Mouse (Mus musculus): ENCODE data around the gene Krtcap2.
"Not testable (repeated sequence)": the region's sequence is repeated elsewhere in the genome, so short reads cannot be mapped to it uniquely, and the experiment has no call there.

The Krtcap2 gene

DNA sequence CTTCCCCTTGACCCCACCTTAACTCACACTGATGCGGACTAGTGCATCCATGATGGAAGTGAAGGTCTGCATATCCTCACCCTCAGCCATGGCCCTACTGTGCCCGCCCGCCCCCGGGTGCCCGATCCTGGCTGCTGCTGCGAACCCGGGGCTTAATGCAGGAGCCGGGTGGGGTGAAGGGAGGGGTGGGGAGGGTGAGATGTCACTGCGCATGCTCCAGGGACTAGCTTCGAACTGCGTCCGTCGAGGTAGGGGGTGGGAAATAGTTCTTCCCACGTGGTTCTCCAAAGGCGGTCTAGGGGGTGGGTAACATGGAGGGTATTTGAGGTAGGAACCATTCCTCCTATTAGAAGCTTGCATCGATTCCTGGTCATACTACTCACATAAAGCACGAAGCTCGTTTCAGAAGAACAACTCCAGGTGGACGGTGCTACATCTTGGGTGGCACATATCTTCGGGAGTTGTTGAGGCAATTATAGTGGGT is at the start of gene Krtcap2:
Gene Krtcap2, plus strand, starts transcription at position 279 of the 484 bp plus-strand sequence.
- DNase-seq (ENCODE audit: low spot score) = no peak

DNA sequence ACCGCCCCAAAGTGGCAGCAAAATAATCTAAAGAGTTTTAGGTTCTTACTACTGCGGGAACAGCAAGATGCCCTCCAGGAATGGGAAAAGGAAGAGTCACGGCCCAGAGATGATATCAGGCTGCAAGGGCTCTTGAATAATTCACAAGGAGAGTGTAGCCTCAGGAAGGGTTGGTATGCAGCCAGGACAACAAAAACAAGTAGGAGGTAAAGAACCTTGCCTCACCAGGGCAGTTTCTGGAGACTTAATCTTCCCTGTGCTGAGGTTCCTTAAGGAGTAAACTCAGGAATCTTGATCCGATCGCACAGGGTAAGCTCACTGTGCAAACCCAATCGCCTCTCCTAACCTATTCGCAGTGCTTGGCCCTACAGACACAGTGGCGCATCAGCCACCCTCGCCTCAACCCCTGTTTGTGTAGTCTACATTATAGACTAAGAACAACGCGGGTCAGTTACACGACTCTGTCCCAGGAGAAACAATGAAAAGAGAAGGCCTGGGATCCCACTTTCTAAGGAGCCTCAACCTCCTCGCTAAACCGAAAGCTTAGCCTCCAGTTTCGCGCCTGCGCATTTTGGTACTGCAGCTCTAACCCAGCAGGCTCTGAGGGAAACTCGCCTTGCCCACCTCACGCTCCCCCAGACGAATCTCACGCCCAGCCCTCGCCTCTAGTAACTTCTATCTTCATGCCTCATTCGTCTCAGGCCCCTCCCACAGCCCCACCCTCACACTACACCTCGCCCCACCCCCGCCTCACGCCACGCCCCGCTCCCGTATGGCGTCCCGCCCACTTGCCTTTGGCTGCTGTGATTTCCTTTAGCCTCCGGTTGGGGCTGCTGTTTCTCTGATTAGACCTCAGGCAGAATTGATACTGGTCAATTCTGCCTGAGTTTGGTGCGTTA is 49.5 kb upstream of the Krtcap2 start:
- peak; percentile 76 for DNase-seq (ENCODE audit: low spot score)

DNA sequence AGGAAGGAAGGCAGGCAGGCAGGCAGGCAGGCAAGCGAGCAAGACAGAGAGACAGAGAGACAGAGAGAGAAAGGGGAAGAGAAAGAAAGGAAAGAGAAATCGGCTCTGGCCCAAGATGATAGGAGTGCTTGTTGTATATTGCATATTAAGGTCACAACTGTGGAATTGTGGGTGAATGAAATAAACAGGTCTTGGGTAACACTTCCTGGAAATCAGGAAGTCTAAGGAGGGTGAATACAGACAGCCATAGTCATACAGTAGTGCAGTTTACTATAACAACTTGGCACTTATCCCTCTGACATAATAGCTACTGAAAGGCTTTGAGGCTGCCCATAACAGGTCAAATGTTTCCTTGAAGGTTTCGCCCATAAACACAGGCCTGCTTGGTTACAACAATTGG is 45.9 kb upstream of the Krtcap2 start:
- DNase-seq (ENCODE audit: low spot score) = no peak

DNA sequence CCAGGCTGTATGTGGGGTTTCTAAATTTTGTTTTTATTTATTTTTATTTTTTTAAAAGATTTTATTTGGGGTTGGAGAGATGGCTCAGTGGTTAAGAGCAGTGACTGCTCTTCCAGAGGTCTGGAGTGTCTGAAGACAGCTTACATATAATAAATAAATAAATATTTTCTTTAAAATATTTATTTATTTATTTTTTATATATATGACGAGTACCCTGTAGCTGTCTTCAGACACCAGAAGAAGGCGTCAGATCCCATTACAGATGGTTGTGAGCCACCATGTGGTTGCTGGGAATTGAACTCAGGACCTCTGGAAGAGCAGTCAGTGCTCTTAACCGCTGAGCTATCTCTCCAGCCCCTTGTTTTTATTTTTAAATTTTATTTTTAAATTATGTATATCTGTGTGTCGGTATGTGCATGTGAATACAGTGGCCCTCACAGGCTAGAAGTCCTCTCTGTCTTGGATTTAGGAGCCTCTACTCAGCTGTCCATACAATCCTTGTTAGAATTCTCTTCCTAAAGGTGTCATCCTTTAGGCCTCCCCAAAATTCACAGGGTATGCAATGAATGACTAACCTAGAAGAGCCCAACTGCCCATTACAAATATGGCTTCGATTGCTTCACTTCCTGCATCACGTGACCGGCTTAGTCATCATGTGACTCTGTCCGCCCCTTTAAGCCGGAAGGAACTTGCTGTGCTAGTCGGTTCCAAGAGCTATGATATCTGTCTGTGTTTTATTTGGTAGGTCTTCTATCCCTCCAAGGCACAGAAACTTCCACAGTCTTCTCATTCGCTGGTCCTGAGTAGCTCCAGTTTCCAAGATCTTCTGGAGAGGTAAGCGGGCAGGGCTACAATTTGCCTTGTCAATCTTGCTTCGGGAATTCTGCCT is 43.3 kb upstream of the Krtcap2 start, which contains the start of gene Gba:
Gene Gba, plus strand, starts transcription at position 676 of the 889 bp plus-strand sequence.
- DNase-seq (ENCODE audit: low spot score) = peak; percentile 82

DNA sequence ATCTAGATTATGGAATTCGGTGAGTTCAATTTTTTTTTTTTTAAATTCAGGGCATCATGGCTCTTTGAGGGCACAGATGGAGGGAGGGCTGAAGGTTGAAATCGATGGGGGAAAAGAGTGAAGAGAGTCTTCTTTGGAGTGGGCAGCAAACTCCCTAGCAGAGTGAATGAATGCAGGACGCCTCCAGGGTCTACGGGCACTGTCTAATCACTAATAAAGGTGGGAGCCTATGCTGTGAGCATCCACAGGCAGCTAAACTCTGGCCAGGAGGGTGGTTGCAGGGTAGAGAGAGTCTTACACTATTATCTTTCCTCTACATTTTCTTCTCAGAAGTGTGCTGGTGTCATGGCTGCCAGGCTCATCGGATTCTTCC is 42.6 kb upstream of the Krtcap2 start:
- DNase-seq (ENCODE audit: low spot score) = no peak

DNA sequence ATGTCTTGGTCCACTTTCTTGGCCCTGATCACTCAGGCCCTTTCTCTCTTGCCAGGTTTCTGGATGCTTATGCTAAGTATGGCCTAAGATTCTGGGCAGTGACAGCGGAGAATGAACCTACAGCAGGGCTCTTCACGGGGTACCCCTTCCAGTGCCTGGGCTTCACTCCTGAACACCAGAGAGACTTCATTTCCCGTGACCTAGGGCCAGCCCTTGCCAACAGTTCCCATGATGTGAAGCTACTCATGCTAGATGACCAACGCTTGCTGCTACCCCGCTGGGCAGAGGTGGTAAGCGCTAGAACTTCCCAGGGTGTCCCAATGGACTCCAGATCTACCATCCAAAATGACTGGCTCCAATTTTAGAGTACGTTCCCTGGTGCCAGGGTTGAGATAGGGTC is 39.7 kb upstream of the Krtcap2 start:
- DNase-seq (ENCODE audit: low spot score) = no peak

DNA sequence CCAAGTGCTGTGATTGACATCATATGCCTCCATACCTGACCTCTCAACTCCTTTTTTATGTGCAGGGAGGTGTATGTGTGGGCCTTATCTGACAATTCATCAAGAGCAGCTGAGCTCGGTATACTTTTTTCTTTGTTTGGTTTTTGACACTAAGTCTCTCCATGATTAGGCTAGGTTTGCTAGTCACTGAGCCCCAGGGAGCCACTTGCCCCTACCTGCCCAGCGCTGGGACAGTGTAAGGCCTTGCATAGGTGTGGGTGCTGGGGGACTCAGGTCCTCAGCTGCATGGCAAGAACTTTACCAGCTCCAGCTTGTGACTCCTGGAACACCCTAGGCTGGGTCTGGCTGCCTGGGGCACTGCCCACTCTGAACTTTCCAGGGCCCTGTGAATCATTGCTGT is 39.1 kb upstream of the Krtcap2 start:
- no peak for DNase-seq (ENCODE audit: low spot score)

DNA sequence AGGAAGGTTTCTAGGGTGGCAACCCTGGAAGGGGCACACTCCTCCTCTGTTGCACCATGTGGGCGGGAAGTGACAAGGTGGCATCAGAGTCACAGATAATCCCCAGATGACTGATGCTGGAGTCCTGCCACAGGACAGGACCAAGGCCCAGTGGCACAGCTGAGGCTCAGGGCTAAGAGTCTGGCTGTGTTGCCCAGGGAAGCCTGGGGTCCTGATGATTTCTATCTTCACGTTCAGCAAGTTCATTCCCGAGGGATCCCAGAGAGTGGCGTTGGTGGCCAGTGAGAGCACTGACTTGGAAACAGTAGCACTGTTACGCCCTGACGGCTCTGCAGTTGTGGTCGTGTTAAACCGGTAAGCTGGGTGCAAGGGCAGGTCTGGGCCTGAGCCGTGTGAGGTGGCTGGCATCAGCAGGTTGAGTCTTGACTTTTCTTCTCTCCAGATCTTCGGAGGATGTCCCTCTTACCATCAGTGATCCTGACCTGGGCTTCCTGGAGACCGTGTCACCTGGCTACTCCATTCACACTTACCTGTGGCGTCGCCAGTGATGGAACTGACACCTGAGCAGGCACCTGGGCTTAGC is 37.6 kb upstream of the Krtcap2 start:
- DNase-seq (ENCODE audit: low spot score) = no peak

DNA sequence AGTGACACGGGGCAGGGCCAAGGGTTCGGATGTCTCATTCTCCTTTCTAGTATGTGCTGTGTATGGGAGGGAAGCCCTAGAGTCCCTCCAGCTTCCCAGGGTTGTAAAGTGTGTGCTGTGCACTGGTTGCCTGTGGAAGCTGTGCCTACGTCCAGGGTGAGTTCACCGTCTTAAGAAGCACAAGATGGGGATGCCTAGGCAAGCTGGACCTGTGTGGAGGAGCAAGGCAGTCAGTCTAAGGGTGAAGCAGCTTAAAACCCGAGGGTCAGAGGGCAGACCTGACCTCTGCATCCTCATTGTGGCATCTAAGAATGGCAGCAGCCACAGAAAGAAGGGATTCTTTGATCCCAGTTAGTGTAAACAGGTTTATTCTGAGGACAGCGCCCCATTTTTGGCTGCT is 37.0 kb upstream of the Krtcap2 start:
- no peak for DNase-seq (ENCODE audit: low spot score)

DNA sequence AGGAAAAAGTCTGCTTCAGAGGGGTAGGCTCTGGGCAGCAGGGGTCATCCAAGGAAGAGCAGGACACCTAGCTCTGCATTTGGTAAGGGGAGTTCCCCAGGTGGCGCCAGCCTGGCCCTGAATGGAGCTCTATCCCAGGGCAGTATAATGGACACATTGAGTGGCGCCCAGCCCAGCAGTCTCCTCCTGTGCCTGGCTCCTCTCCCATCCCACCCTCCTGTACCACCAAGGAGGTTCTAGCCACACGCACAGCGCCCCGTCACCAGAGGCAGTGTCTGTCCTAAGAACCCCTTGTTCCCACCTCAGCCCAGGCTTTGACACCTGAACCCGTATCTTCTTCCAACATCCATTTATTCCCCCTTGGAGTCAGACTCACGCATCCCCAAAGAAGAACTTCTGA is 36.0 kb upstream of the Krtcap2 start:
- no peak for DNase-seq (ENCODE audit: low spot score)

DNA sequence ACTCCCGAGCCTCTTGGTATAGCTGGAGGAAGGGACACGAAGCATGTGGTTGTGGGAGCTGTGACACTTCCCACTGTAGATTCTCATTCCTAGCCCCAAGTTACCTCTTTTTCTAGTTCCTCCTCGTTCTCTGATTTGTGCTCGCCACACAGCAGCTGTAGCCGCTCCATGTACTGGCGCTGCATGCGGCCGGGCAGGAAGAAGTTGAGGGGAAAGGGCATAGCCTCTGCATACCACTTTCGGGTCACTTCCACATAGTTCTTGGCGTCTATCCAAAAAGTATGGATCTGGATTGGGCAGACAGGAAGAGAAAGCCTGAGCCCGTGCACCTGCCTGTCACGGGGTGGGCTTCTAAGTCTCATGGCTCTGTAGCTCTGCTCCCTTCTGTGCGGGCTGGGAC is 35.6 kb upstream of the Krtcap2 start:
- no peak for DNase-seq (ENCODE audit: low spot score)

DNA sequence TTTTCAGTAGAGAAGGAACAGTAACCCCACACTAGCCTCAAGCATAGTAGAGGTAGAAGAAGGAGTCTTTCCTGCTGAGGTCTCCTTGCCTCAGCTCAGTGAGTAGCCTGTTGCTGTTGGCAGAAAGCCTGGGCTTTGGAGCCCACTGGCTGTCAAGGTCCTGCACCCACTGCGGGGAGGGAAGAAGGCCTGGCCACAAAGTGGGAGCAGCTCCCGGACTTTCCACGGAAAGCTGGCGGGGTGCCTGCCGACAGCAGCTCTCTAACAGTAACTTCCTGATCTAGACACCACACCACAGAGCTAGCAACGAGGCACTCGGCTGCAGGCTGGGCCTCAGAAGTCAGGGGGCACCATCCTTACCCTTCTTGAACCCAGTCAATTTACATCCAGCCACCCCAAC is 35.0 kb upstream of the Krtcap2 start:
- DNase-seq (ENCODE audit: low spot score) = no peak

DNA sequence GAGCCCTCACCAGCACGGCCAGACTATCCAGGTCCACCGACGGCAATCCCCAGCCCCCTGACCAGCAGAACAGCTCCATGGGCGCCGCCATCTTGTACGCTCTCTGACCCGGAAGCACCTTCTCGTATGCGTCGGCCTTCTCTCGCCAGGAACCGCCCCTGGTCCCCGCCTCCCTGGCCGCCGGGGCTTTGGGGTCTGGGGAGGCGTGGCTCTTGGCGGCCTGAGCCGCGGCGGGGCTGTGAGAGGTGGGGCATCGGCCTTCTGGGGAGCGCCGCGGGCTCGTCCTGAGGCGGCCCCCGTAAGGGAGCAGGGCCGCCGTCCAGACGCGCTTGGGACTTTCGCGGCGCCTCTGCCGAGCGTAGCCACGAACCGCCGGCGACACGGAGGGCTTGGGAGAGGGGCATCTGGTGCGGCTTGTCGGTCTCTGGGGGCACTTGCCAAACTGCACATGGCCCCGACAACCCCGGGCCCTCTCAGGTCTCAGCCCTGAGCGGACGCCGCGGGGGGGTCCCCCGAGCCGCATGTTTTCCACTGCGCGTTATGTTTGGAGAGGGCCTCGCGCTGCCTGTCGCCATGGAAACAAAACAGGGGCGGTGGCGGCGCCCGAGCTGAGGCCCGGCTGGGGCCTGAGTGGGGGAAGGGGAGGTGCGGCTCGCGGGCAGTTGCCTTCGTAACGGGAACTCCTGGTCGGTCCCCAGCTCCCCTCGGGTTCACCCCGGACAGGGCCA is 31.8 kb upstream of the Krtcap2 start:
- peak; percentile 90 for DNase-seq (ENCODE audit: low spot score)

DNA sequence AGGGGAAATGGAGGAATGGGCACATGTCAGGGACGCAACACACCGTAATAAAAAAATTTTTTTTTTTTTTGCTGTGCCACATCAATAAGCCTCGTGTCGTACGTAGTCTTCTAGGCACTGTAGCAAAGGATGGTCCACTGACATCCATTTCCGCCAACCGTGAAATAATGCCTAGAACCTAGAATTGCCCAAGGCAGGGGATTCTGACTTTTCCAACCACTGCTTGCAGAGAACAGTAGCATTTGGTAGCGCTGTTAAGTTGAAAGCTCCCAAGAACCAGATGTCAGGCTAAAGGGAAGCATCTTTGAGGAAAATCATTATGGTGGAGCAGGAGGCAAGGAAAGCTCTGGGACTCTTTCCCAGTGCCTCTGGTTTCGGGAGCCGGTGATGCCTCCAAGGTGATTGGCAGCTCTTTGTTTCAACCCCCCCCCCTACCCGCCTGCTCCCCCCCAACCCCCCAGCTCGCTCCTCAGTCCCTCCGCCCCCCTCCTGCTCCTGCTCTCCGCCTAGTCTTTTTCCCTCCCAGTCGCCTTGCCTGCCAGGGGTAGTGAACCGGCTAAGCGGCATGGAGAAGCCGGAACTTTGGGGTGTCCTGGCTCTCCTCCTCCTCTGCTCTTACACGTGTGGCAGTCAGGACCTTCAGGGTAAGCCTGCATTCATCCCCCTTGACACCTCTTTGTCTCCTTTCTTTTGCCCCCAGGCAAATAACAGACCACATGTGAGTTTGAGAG is 30.9 kb upstream of the Krtcap2 start, which contains the start of gene Thbs3:
Gene Thbs3, plus strand, starts transcription at position 500 of the 731 bp plus-strand sequence.
- no peak for DNase-seq (ENCODE audit: low spot score)

DNA sequence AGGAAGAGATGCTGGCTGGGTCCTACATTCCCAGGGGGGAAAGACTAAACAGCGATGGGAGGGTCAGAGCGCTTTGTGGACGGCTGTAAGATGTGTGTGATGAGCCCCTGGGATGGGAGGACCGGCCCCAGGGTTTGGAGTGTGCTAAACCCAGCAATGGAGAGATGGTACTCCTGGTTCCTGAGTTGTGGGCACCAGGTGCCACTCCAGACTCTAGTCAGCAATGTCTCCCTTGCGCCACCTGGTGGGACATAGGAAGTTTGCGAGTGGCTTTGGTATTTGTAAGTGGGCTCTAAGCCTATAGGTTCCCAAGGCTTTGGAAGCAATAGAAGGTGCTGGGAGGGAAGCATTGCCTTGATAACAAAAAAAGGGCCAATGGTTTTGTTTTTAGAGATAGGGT is 29.9 kb upstream of the Krtcap2 start:
- peak; percentile 76 for DNase-seq (ENCODE audit: low spot score)

DNA sequence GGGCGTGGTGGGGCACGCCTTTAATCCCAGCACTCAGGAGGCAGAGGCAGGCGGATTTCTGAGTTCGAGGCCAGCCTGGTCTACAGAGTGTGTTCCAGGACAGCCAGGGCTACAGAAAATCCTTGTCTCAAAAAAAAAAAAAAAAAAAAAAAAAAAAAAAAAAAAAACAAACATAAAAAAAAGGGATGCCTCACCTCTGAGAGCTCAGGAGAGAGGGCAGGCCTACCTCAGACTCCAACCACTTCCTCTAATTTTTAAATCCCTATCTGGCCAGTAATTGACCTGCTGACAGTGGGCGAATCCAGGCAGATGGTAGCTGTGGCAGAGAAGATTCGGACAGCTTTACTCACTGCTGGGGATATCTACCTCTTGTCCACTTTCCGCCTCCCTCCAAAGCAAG is 29.4 kb upstream of the Krtcap2 start:
- not testable (repeated sequence) for DNase-seq (ENCODE audit: low spot score)

DNA sequence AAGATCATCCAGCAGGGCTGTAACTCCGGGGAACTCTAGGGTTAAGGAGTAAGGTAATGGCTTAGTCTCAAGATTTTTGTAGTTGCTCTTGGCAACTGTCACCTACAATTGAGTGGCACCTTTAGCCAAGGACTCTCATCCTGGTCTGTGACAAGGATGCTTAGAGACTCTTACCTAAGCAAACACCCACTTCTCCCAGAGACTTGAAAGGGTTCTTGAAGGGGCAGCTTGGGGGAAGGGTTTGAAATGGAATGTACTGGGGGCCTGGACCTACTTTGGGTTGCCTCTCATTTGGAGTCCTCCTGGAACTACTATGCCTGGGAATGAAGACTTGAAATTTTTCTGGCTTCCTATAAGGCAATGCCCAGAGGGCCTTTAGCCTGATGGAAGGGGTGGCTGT is 27.5 kb upstream of the Krtcap2 start:
- no peak for DNase-seq (ENCODE audit: low spot score)

DNA sequence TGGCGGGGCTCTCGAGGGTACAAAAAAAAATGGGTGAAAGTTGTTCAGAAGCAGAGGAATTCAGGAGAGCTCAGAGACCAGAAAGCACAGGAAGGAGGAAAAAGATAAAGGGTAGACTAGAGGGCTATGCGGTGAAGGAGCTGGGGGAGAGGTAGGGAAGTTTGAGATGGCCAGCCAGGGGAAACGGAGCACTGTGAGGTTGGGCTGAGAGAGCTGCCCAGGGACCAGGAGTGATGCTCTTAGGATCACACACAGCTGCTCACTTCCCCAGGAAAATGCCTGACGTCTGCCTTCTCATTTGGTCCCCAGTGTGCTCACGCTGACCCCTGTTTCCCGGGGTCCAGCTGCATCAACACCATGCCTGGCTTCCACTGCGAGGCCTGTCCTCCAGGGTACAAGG is 26.2 kb upstream of the Krtcap2 start:
- DNase-seq (ENCODE audit: low spot score) = no peak

DNA sequence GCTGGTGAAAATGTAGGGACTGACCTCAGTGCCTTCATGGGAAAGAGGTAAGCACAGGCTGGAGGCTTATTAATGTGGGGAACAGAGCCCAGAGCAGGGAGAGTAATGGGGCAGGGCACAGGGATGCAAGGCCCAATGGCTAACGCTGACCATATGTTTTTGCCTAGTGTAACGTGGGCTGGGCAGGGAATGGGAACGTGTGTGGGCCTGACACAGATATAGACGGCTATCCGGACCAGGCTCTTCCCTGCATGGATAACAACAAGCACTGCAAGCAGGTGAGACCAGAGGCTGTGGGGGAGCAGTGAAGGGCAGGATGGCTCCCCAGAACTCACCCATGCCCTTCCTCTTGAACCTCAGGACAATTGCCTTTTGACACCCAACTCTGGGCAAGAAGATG is 24.6 kb upstream of the Krtcap2 start:
- no peak for DNase-seq (ENCODE audit: low spot score)

DNA sequence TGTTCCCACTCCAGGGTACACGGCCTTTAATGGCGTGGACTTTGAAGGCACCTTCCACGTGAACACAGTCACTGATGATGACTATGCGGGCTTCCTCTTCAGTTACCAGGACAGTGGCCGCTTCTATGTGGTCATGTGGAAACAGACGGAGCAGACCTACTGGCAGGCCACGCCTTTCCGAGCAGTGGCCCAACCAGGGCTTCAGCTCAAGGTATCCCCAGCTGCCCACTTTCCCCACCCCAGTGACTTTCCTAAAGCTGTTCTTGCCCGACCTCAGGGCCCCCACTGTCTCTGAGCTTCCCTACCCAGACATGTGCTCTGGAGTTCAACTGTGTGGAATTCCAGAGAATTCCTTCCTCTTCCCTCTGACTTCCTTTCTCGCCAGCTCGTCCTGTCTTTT is 21.0 kb upstream of the Krtcap2 start:
- no peak for DNase-seq (ENCODE audit: low spot score)

DNA sequence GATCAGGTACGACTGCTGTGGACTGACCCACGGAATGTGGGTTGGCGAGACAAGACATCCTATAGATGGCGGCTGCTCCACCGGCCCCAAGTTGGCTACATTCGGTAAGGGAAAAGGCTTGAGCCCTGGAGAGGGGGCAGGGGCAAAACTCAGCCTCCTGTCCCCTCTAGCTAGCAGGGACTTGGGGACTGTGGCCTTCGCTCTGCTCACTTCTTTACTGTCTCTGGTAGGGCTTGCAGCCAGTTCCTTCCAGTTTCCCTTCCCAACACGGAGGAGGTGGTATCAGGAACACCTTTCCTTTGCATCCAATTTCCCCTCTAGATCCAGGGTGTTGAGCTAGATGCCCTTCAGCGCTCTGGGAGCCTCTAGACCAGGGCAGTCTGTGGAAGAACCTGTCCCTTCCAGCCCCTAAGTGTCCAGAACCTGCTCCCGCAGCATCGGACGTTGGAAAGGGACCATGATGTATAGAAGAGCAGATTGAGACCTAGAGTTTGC is 20.4 kb upstream of the Krtcap2 start:
- DNase-seq (ENCODE audit: low spot score) = no peak

All from ovary, postnatal 14 days (tissue).